Mouse (Mus musculus) myocyte (in vitro differentiated cells): ENCODE measurements around the gene Dbt. TPM values are rescaled to one million over a fixed set of nuclear protein-coding genes. Genes with fewer than 3 reads are reported as not detected.
A peak's percentile ranks its signal among the peaks of the same experiment; 100 is the strongest.

ENCODE experiments used
- H3K27me3 ChIP-seq: one replicate; pipeline ENCODE4 v1.6.1; 2011; ENCODE audit not compliant: control insufficient read depth, insufficient read depth, insufficient read length
- H3K36me3 ChIP-seq: one replicate; pipeline ENCODE4 v1.6.1; 2011; ENCODE audit not compliant: control insufficient read depth, insufficient read depth
- H3K4me2 ChIP-seq: one replicate; pipeline ENCODE4 v1.6.1; 2011; ENCODE audit warnings: low read depth, control low read depth
- H3K4me3 ChIP-seq: one replicate; pipeline ENCODE4 v1.5.1; 2011; ENCODE audit warnings: mild to moderate bottlenecking, control low read depth, moderate library complexity
- H3K79me2 ChIP-seq: one replicate; pipeline ENCODE4 v1.6.1; 2011; ENCODE audit not compliant: control insufficient read depth, insufficient read depth
- H3ac ChIP-seq: one replicate; pipeline ENCODE4 v1.6.1; 2011; ENCODE audit not compliant: control insufficient read depth, insufficient read length
- CEBPB ChIP-seq: IDR thresholded peaks from 2 replicates; pipeline ENCODE4 v1.6.1; 2011; ENCODE audit warnings: mild to moderate bottlenecking, moderate library complexity; ENCODE audit not compliant: poor library complexity, insufficient read depth, severe bottlenecking
- E2F4 ChIP-seq: IDR thresholded peaks from one replicate; pipeline ENCODE4 v1.6.1; 2011; ENCODE audit warnings: mild to moderate bottlenecking, control low read depth, moderate library complexity; ENCODE audit not compliant: insufficient read depth
- MAX ChIP-seq: IDR thresholded peaks from one replicate; pipeline ENCODE4 v1.6.1; 2011; ENCODE audit warnings: low read depth, mild to moderate bottlenecking, control low read depth
- MYOD1 ChIP-seq, 3 experiments: IDR thresholded peaks; one replicate each; pipeline ENCODE4 v1.6.1; 2011; ENCODE audit warnings: control low read depth in 2 of 3, low read depth in 2 of 3, mild to moderate bottlenecking in 2 of 3, moderate library complexity in 1 of 3; ENCODE audit not compliant: insufficient read length in 2 of 3, control insufficient read depth in 1 of 3
- MYOG ChIP-seq, 3 experiments: IDR thresholded peaks; one replicate each; pipeline ENCODE4 v1.6.1; 2011; ENCODE audit warnings: control low read depth in 2 of 3, low read depth in 2 of 3, mild to moderate bottlenecking in 2 of 3; ENCODE audit not compliant: insufficient read length in 2 of 3, control insufficient read depth in 1 of 3, insufficient read depth in 1 of 3
- POLR2A ChIP-seq: IDR thresholded peaks from one replicate; pipeline ENCODE4 v1.6.1; 2011; ENCODE audit warnings: low read depth, mild to moderate bottlenecking, control low read depth, moderate library complexity; ENCODE audit not compliant: insufficient read length
- POLR2AphosphoS2 ChIP-seq: IDR thresholded peaks from one replicate; pipeline ENCODE4 v1.6.1; 2011; ENCODE audit warnings: low read depth, control low read depth; ENCODE audit not compliant: insufficient read length
- REST ChIP-seq: IDR thresholded peaks from one replicate; pipeline ENCODE4 v1.6.1; 2011; ENCODE audit warnings: mild to moderate bottlenecking, control low read depth, moderate library complexity; ENCODE audit not compliant: insufficient read depth, insufficient read length
- SRF ChIP-seq: IDR thresholded peaks from one replicate; pipeline ENCODE4 v1.6.1; 2011; ENCODE audit warnings: low read depth; ENCODE audit not compliant: control insufficient read depth, insufficient read length
- TCF12 ChIP-seq: IDR thresholded peaks from one replicate; pipeline ENCODE4 v1.6.1; 2011; ENCODE audit warnings: mild to moderate bottlenecking, control low read depth; ENCODE audit not compliant: poor library complexity, insufficient read depth, severe bottlenecking
- TCF3 ChIP-seq: IDR thresholded peaks from one replicate; pipeline ENCODE4 v1.6.1; 2011; ENCODE audit warnings: low read depth, control low read depth; ENCODE audit not compliant: insufficient read length
- USF1 ChIP-seq: IDR thresholded peaks from one replicate; pipeline ENCODE4 v1.6.1; 2011; ENCODE audit warnings: low read depth, mild to moderate bottlenecking, control low read depth, moderate library complexity
- polyA plus RNA-seq: library from polyadenylated mRNA; unstranded; fragments of >200 nt; fragmentation: generic; extraction: Trizol; gene quantifications from one replicate; pipeline ENCODE4 v1.2.1, GENCODE M21; 2012; ENCODE audit warnings: missing spikeins

The Dbt gene
- polyA plus RNA-seq, 1 experiment = 4.2 TPM

DNA sequence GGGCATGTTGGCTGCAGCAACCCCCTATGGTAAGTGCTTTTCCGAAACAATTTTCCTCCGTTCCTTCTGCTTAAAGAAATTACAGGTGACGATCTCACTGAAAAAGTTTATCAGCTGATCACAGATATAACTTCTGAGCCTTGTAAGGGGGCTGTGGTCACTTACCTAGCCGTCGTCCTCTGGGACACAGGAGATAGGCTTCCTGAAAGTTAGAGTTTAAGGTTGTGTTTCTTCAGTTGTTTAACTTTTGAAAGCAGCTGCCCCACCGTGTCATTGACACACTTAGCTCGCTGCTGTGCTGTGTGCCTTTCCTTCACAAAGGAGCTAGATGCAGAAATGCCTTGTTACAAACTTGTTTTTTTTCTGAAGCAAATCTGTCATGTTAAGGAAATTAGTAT is 50.2 kb downstream of the Dbt start:
- TF ChIP-seq MYOD1 (IDR thresholded peaks at IDR 0.05; ENCODE audit: control insufficient read depth in 1 of 3, insufficient read length in 2 of 3, low read depth in 2 of 3) (peak; percentile 47 to 72 (median 56)), USF1 (no peak), POLR2AphosphoS2 (no peak), E2F4 (no peak), POLR2A (no peak), MYOG (IDR thresholded peaks at IDR 0.05; ENCODE audit: control insufficient read depth in 1 of 3, insufficient read depth in 1 of 3, insufficient read length in 2 of 3, low read depth in 2 of 3) (no peak), MAX (no peak)
- H3K4me3 ChIP-seq = no peak overlapping the region
- peak overlapping the region; percentile 73 for H3K4me2 ChIP-seq
- no peak overlapping the region for H3ac ChIP-seq
- H3K27me3 ChIP-seq = no peaks in the 10 kb centered on the region
- H3K36me3 ChIP-seq = no peaks in the 10 kb centered on the region
- no peaks in the 10 kb centered on the region for H3K79me2 ChIP-seq

DNA sequence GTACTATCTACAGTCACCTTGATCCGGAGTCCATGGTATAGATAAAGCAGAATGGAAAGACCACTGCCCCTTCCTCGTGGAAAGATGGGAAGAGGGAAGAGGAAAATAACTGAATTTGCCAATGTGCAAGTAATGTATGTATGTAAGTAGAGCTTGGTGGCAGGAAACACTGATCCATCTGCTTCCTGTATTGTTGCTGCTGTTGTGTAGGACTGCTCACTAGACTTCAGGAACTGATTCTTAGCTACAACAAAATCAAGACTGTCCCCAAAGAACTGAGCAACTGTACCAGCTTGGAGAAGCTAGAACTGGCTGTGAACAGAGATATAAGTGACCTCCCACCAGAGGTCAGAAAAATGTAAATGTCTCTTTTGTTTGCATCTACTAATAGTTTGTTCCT is 57.8 kb downstream of the Dbt start:
- H3K27me3 ChIP-seq = no peaks in the 10 kb centered on the region
- H3K4me3 ChIP-seq = no peak overlapping the region
- TF ChIP-seq REST (no peak), POLR2A (no peak), TCF3 (no peak), MYOG (IDR thresholded peaks at IDR 0.05; ENCODE audit: control insufficient read depth in 1 of 3, insufficient read depth in 1 of 3, insufficient read length in 2 of 3, low read depth in 2 of 3) (no peak), MAX (no peak), POLR2AphosphoS2 (no peak), CEBPB (no peak), E2F4 (no peak), MYOD1 (IDR thresholded peaks at IDR 0.05; ENCODE audit: control insufficient read depth in 1 of 3, insufficient read length in 2 of 3, low read depth in 2 of 3) (no peak), TCF12 (no peak), SRF (no peak), USF1 (no peak)
- no peak overlapping the region for H3K4me2 ChIP-seq
- H3ac ChIP-seq = no peak overlapping the region
- H3K79me2 ChIP-seq = no peaks in the 10 kb centered on the region
- H3K36me3 ChIP-seq = no peaks in the 10 kb centered on the region

DNA sequence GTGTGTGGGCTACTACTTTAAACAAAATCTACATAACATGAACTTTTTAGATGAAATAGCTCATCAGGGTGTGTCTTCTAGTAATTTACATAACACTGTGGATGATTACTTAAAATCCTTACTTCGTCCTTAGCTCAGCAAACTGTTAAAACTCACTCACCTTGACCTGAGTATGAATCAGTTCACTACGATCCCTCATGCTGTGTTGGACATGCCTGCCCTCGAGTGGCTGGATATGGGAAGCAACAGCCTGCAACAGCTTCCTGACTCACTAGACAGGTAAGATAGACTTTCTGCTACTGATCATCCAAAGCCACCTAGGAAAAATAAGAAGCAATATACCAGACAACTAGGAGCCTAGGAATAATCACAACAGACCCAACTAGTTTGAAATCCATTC is 64.4 kb downstream of the Dbt start:
- TF ChIP-seq E2F4 = no peak
- TF ChIP-seq USF1 = no peak
- no peak for TF ChIP-seq TCF3
- TF ChIP-seq CEBPB = no peak
- no peak for TF ChIP-seq MYOG (IDR thresholded peaks at IDR 0.05; ENCODE audit: control insufficient read depth in 1 of 3, insufficient read depth in 1 of 3, insufficient read length in 2 of 3, low read depth in 2 of 3)
- TF ChIP-seq MAX = no peak
- TF ChIP-seq REST = no peak
- H3K4me2 ChIP-seq = no peak overlapping the region
- H3ac ChIP-seq = no peak overlapping the region
- H3K36me3 ChIP-seq = peaks cover 10% of the 10 kb centered on the region
- H3K79me2 ChIP-seq = no peaks in the 10 kb centered on the region
- H3K27me3 ChIP-seq = no peaks in the 10 kb centered on the region
- H3K4me3 ChIP-seq = no peak overlapping the region

DNA sequence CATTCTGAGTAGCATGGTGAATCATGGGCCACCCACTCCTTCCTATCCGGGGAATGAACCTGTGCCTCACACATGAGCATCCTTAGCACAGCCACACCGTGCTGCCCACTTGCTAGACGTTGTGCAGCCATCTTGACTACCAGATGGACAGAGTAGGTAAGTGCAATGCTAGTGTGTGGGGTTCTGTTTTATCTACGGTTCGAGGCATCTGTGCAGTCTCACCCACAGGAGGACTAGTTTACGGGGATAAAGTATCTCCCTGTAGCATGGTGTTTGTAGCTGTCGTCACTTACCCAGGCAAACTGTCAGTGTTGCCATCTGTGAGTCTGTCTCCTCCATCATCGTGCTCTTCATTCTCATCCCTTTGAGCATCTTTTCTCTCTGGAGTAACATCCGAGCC is 69.3 kb downstream of the Dbt start:
- H3K4me3 ChIP-seq = no peak overlapping the region
- no peak overlapping the region for H3ac ChIP-seq
- TF ChIP-seq MYOD1 (IDR thresholded peaks at IDR 0.05; ENCODE audit: control insufficient read depth in 1 of 3, insufficient read length in 2 of 3, low read depth in 2 of 3) (no peak), CEBPB (no peak), MYOG (IDR thresholded peaks at IDR 0.05; ENCODE audit: control insufficient read depth in 1 of 3, insufficient read depth in 1 of 3, insufficient read length in 2 of 3, low read depth in 2 of 3) (no peak), MAX (no peak), USF1 (no peak), POLR2AphosphoS2 (no peak), POLR2A (no peak), TCF3 (no peak), E2F4 (no peak), REST (no peak), TCF12 (no peak), SRF (no peak)
- H3K79me2 ChIP-seq = no peaks in the 10 kb centered on the region
- H3K4me2 ChIP-seq = no peak overlapping the region
- peaks cover 21% of the 10 kb centered on the region for H3K36me3 ChIP-seq
- H3K27me3 ChIP-seq = no peaks in the 10 kb centered on the region

DNA sequence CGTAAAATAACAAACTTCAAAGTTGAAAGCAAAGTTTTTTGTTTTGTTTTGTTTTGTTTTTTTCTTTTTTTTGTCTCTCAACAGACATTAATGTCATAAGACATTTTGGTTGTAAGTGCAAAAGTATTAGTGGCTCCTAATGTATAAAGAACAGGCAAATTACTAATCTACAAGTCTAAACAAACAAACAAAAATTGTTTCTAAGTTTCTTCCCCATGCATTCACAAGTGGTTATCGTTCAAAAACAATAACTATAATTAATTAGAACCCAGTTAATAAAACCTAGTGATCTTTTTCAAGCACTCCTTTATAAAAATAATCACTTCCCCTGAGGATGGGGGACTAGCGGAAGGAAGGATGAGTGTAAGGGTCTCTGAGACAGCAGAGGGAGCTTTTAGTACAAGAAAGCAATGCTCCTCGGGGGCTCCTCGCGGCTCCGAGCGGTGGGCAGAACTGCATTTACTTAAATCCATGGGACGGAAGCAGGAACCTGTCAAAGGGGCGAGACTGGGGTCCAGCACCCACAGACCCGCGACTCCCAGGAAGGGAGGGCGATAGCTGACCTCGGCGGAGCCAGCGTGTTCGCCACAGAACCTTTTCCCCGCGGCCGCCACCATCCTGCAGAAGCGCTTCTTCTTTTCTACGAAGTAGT is 81.3 kb downstream of the Dbt start:
- Histone ChIP-seq H3K79me2 (peaks cover 38% of the 10 kb centered on the region), H3K4me3 (peak overlapping the region; percentile 98), H3K4me2 (peak overlapping the region; percentile 77), H3K36me3 (peaks cover 16% of the 10 kb centered on the region), H3ac (peak overlapping the region; percentile 16), H3K27me3 (no peaks in the 10 kb centered on the region)
- TF ChIP-seq REST (no peak), MAX (no peak), MYOD1 (IDR thresholded peaks at IDR 0.05; ENCODE audit: control insufficient read depth in 1 of 3, insufficient read length in 2 of 3, low read depth in 2 of 3) (no peak), TCF3 (no peak), CEBPB (no peak), SRF (no peak), TCF12 (no peak), E2F4 (no peak), MYOG (IDR thresholded peaks at IDR 0.05; ENCODE audit: control insufficient read depth in 1 of 3, insufficient read depth in 1 of 3, insufficient read length in 2 of 3, low read depth in 2 of 3) (no peak), POLR2A (no peak), USF1 (no peak), POLR2AphosphoS2 (no peak)
